ENCODE assay signal across 11 mouse cellular contexts in genomic region chr8:94377031-94377430, GRCm38 (mm10). TPM values are rescaled to one million over a fixed set of nuclear protein-coding genes. Genes with fewer than 3 reads are reported as not detected.
DNase-seq lines count a peak whose midpoint lies in the region; ATAC-seq and TF ChIP-seq lines count a peak whose summit lies in the region.
"Had no signal": no experiment of that assay in that cellular context is flagged by ENCODE, and none has a peak within 500 bp of the region (broad histone marks: within the 10 kb centered on the region; RNA-seq: fewer than 3 reads in every experiment).

No protein-coding gene starts in this region.

- TF ChIP-seq CTCF in liver, adult 2 months (IDR thresholded peaks at IDR 0.05; ENCODE audit: low read depth, low read length): no peak

- H3K79me2 ChIP-seq in liver, adult 2 months (ENCODE audit: control insufficient read depth, insufficient read depth, low read length): no peaks in the 10 kb centered on the region; the same call in 1 of the 2 replicates

- H3K9ac ChIP-seq in liver, adult 2 months (ENCODE audit: low read depth, low read length): no peak overlapping the region
- no peak overlapping the region for H3K9ac ChIP-seq in liver, embryonic 11.5 days (ENCODE audit: low read depth, low read length)
- H3K9ac ChIP-seq in midbrain, embryonic 14.5 days (replicated peaks; ENCODE audit: low read length): no peak overlapping the region
- H3K9ac ChIP-seq in kidney, embryonic 14.5 days (ENCODE audit: low read depth, low read length): no peak overlapping the region

- H3K36me3 ChIP-seq in liver, adult 2 months (ENCODE audit: control insufficient read depth, insufficient read depth, low read length): no peaks in the 10 kb centered on the region
- no peaks in the 10 kb centered on the region for H3K36me3 ChIP-seq in liver, embryonic 11.5 days (ENCODE audit: control insufficient read depth, insufficient read depth, low read length)
- H3K36me3 ChIP-seq in midbrain, embryonic 14.5 days (ENCODE audit: control insufficient read depth, insufficient read depth, low read length): no peaks in the 10 kb centered on the region
- no peaks in the 10 kb centered on the region for H3K36me3 ChIP-seq in kidney, embryonic 14.5 days (ENCODE audit: control insufficient read depth, insufficient read depth, low read length)

- H3K27me3 ChIP-seq in liver, adult 2 months (ENCODE audit: control insufficient read depth, insufficient read depth, low read length): no peaks in the 10 kb centered on the region
- H3K27me3 ChIP-seq in liver, embryonic 11.5 days (replicated peaks; ENCODE audit: control insufficient read depth, insufficient read depth, low read length): no peaks in the 10 kb centered on the region
- H3K27me3 ChIP-seq in midbrain, embryonic 14.5 days (ENCODE audit: control insufficient read depth, insufficient read depth, low read length): no peaks in the 10 kb centered on the region
- no peaks in the 10 kb centered on the region for H3K27me3 ChIP-seq in kidney, embryonic 14.5 days (ENCODE audit: control insufficient read depth, insufficient read depth, low read length)

- H3K4me2 ChIP-seq in liver, embryonic 11.5 days: no peak overlapping the region
- H3K4me2 ChIP-seq in midbrain, embryonic 14.5 days (ENCODE audit: low read length): no peak overlapping the region
- no peak overlapping the region for H3K4me2 ChIP-seq in kidney, embryonic 14.5 days (replicated peaks; ENCODE audit: low read depth, low read length)

- peak; percentile 53 for DNase-seq in liver, adult 2 months (ENCODE audit: extremely low read depth, low read depth, low spot score)
- DNase-seq in liver: no peak
- DNase-seq in liver, embryonic 11.5 days (ENCODE audit: low spot score): no peak
- peak; percentile 25 for DNase-seq in skeletal muscle tissue, adult 2 months (ENCODE audit: low read depth, low spot score)
- DNase-seq in midbrain, embryonic 14.5 days: no peak
- DNase-seq: adrenal gland, postnatal 25 days; cerebellum, adult 11-12 months; right cerebral cortex, postnatal 25 days; thymus, adult 18-20 months had no signal

- H3K9me3 ChIP-seq in liver, embryonic 11.5 days (ENCODE audit: control insufficient read depth, low read length): no peaks in the 10 kb centered on the region
- H3K9me3 ChIP-seq in midbrain, embryonic 14.5 days (ENCODE audit: control insufficient read depth, low read length): no peaks in the 10 kb centered on the region
- no peaks in the 10 kb centered on the region for H3K9me3 ChIP-seq in kidney, embryonic 14.5 days (ENCODE audit: control insufficient read depth, low read length)

- ATAC-seq in liver, embryonic 11.5 days (replicated peaks; ENCODE audit: low FRiP score): no peak
- no peak for ATAC-seq in midbrain, embryonic 14.5 days (ENCODE audit: low FRiP score, low TSS enrichment)
- no peak for ATAC-seq in kidney, embryonic 14.5 days (ENCODE audit: low FRiP score, low TSS enrichment)

- no peak for TF ChIP-seq POLR2A in liver, adult 2 months (IDR thresholded peaks at IDR 0.05; ENCODE audit: extremely low read depth, insufficient read depth, low read length)

- no peak overlapping the region for H3K4me3 ChIP-seq in liver, adult 2 months (ENCODE audit: insufficient read depth, low read depth, low read length)
- no peak overlapping the region for H3K4me3 ChIP-seq in brown adipose tissue, adult 24 weeks (ENCODE audit: insufficient read depth, low read depth, low read length)
- H3K4me3 ChIP-seq in liver, embryonic 11.5 days (ENCODE audit: low read depth, low read length): no peak overlapping the region
- H3K4me3 ChIP-seq in midbrain, embryonic 14.5 days (replicated peaks; ENCODE audit: low read depth, low read length): no peak overlapping the region
- H3K4me3 ChIP-seq in kidney, embryonic 14.5 days (ENCODE audit: low read length): no peak overlapping the region

- 54% methylated on average over 4 of the region's 4 CpGs for whole genome bisulfite sequencing in liver, adult 2 months
- 81% methylated on average over 4 of the region's 4 CpGs for WGBS in liver, embryonic 11.5 days
- 88% methylated on average over 4 of the region's 4 CpGs for WGBS in midbrain, embryonic 14.5 days
- WGBS in kidney, embryonic 14.5 days: 79% methylated on average over 4 of the region's 4 CpGs

- H3K4me1 ChIP-seq in liver, adult 2 months (ENCODE audit: control insufficient read depth, insufficient read depth, low read length): peaks cover 20% of the 10 kb centered on the region
- peaks cover 17% of the 10 kb centered on the region for H3K4me1 ChIP-seq in brown adipose tissue, adult 24 weeks (ENCODE audit: control insufficient read depth, insufficient read depth, insufficient read length, low read length)
- peaks cover 12% of the 10 kb centered on the region for H3K4me1 ChIP-seq in liver, embryonic 11.5 days (replicated peaks; ENCODE audit: control insufficient read depth, insufficient read depth, low read length)
- no peaks in the 10 kb centered on the region for H3K4me1 ChIP-seq in midbrain, embryonic 14.5 days (ENCODE audit: control insufficient read depth, insufficient read depth, low read length)
- peaks cover 6% of the 10 kb centered on the region; the same call in 1 of the 2 replicates for H3K4me1 ChIP-seq in kidney, embryonic 14.5 days (ENCODE audit: control insufficient read depth, insufficient read depth, low read length)

- H3K27ac ChIP-seq in liver, adult 2 months (replicated peaks; ENCODE audit: insufficient read depth, low read depth, low read length): peak overlapping the region; percentile 69
- peak overlapping the region; percentile 54 for H3K27ac ChIP-seq in brown adipose tissue, adult 24 weeks (replicated peaks; ENCODE audit: low read depth, low read length)
- 0 out of 2 replicates have a peak overlapping the region, but pooled peaks have one; percentile 13 for H3K27ac ChIP-seq in liver, embryonic 11.5 days (ENCODE audit: low read depth, low read length)
- H3K27ac ChIP-seq in midbrain, embryonic 14.5 days (replicated peaks; ENCODE audit: low read depth, low read length): no peak overlapping the region
- no peak overlapping the region for H3K27ac ChIP-seq in kidney, embryonic 14.5 days (ENCODE audit: low read depth, low read length)

RNA-seq across cellular contexts. Expression of gene Herpud1, which starts 9.2 kb away (rescaled TPM):
- 575 and 759 TPM in 2 replicates for total RNA-seq in liver, adult 2 months (2014; rRNA removed)
- 421 and 468 TPM in 2 replicates for polyA plus RNA-seq in liver, adult 2 months (2012; rRNA removed)
- polyA plus RNA-seq in brown adipose tissue, adult 24 weeks (2012; ENCODE audit: insufficient read depth, insufficient read length, missing spikeins): 54.7 and 91.5 TPM in 2 replicates
- polyA plus RNA-seq in liver, embryonic 11.5 days (2014; fragmentation: Nextera tagmentation; extraction: Ambion mirVana): 110 and 115 TPM in 2 replicates
- 60.9 and 72.2 TPM in 2 replicates for polyA plus RNA-seq in midbrain, embryonic 14.5 days (2014; fragmentation: Nextera tagmentation; extraction: Ambion mirVana)
- 53.7 and 61.2 TPM in 2 replicates for polyA plus RNA-seq in kidney, embryonic 14.5 days (2014; fragmentation: Nextera tagmentation; extraction: Ambion mirVana)

RNA-seq across cellular contexts. Expression of gene Slc12a3, which starts 48.0 kb away (rescaled TPM):
- 0.18 and 0.47 TPM in 2 replicates for total RNA-seq in liver, adult 2 months (2014; rRNA removed)
- polyA plus RNA-seq in liver, adult 2 months (2012; rRNA removed): 0.04 and 0.05 TPM in 2 replicates
- polyA plus RNA-seq in brown adipose tissue, adult 24 weeks (2012; ENCODE audit: insufficient read depth, insufficient read length, missing spikeins): not detected in 2 replicates
- polyA plus RNA-seq in liver, embryonic 11.5 days (2014; fragmentation: Nextera tagmentation; extraction: Ambion mirVana): not detected in 2 replicates
- polyA plus RNA-seq in midbrain, embryonic 14.5 days (2014; fragmentation: Nextera tagmentation; extraction: Ambion mirVana): 0.07 TPM in 1 of 2 replicates, not detected in the other
- 0.39 and 0.51 TPM in 2 replicates for polyA plus RNA-seq in kidney, embryonic 14.5 days (2014; fragmentation: Nextera tagmentation; extraction: Ambion mirVana)

RNA-seq across cellular contexts. Expression of gene Nlrc5, which starts 57.1 kb away (rescaled TPM):
- total RNA-seq in liver, adult 2 months (2014; rRNA removed): 19.5 and 21.2 TPM in 2 replicates
- 6.6 and 11.6 TPM in 2 replicates for polyA plus RNA-seq in liver, adult 2 months (2012; rRNA removed)
- polyA plus RNA-seq in brown adipose tissue, adult 24 weeks (2012; ENCODE audit: insufficient read depth, insufficient read length, missing spikeins): 5.0 and 7.6 TPM in 2 replicates
- polyA plus RNA-seq in liver, embryonic 11.5 days (2014; fragmentation: Nextera tagmentation; extraction: Ambion mirVana): not detected in 2 replicates
- 0.32 and 1.2 TPM in 2 replicates for polyA plus RNA-seq in midbrain, embryonic 14.5 days (2014; fragmentation: Nextera tagmentation; extraction: Ambion mirVana)
- polyA plus RNA-seq in kidney, embryonic 14.5 days (2014; fragmentation: Nextera tagmentation; extraction: Ambion mirVana): 0.10 and 0.70 TPM in 2 replicates

Comparison
In these comparisons a context has a peak if more than half of its experiments do, and no peak if none do; other contexts are left out.
1. DNase-seq: peak in liver, adult 2 months (single experiment) and skeletal muscle tissue, adult 2 months (single experiment); none in liver (single experiment), liver, embryonic 11.5 days (single experiment) and midbrain, embryonic 14.5 days (single experiment).
2. H3K27ac ChIP-seq: peak in liver, adult 2 months (single experiment), brown adipose tissue, adult 24 weeks (single experiment) and liver, embryonic 11.5 days (single experiment); none in midbrain, embryonic 14.5 days (single experiment) and kidney, embryonic 14.5 days (single experiment).